Mouse (Mus musculus): ENCODE results near the gene Fem1b. TPM values are rescaled to one million over a fixed set of nuclear protein-coding genes. Genes with fewer than 3 reads are reported as not detected.
A peak's percentile ranks its signal among the peaks of the same experiment; 100 is the strongest.

Fem1b gene
- polyA plus RNA-seq, 1 experiment from 2014 or later: 37.6 TPM

GRCm38 (mm10) chr9:62767464-62767863 is 44.3 kb downstream of the Fem1b start:
- no peak for ATAC-seq (ENCODE audit: insufficient read depth)
- Histone ChIP-seq H3K4me1 (ENCODE audit: insufficient read depth) (0 out of 2 replicates have a peak, but pooled peaks cover 2% of the 10 kb centered on the region), H3K27me3 (ENCODE audit: insufficient read depth, low read length) (no peaks in the 10 kb centered on the region; the same call in 1 of the 2 replicates), H3K4me2 (no peak overlapping the region), H3K36me3 (ENCODE audit: insufficient read depth) (no peaks in the 10 kb centered on the region), H3K27ac (ENCODE audit: low read depth) (no peak overlapping the region), H3K9ac (no peak overlapping the region), H3K9me3 (ENCODE audit: low read depth, low read length) (no peaks in the 10 kb centered on the region), H3K4me3 (ENCODE audit: low read depth, low read length) (no peak overlapping the region)
- whole genome bisulfite sequencing: 33% methylated on average over 17 of the region's 17 CpGs
- peak; percentile 69 for DNase-seq
- TF ChIP-seq CTCF (IDR thresholded peaks at IDR 0.05; ENCODE audit: low read depth): peak; percentile 54

GRCm38 (mm10) chr9:62765346-62765745 is 46.4 kb downstream of the Fem1b start:
- Histone ChIP-seq H3K4me1 (ENCODE audit: insufficient read depth) (0 out of 2 replicates have a peak, but pooled peaks cover 2% of the 10 kb centered on the region), H3K36me3 (ENCODE audit: insufficient read depth) (no peaks in the 10 kb centered on the region), H3K9ac (no peak overlapping the region), H3K9me3 (ENCODE audit: low read depth, low read length) (no peaks in the 10 kb centered on the region), H3K27me3 (ENCODE audit: insufficient read depth, low read length) (no peaks in the 10 kb centered on the region; the same call in 1 of the 2 replicates), H3K27ac (ENCODE audit: low read depth) (no peak overlapping the region), H3K4me2 (no peak overlapping the region), H3K4me3 (ENCODE audit: low read depth, low read length) (no peak overlapping the region)
- TF ChIP-seq CTCF (IDR thresholded peaks at IDR 0.05; ENCODE audit: low read depth): no peak
- WGBS: 72% methylated on average over 4 of the region's 4 CpGs
- ATAC-seq (ENCODE audit: insufficient read depth): no peak
- no peak for DNase-seq

GRCm38 (mm10) chr9:62763478-62763877 is 48.3 kb downstream of the Fem1b start:
- Histone ChIP-seq H3K4me2 (peak overlapping the region; percentile 43), H3K27ac (ENCODE audit: low read depth) (no peak overlapping the region), H3K4me1 (ENCODE audit: insufficient read depth) (0 out of 2 replicates have a peak, but pooled peaks cover 2% of the 10 kb centered on the region), H3K9me3 (ENCODE audit: low read depth, low read length) (no peaks in the 10 kb centered on the region), H3K27me3 (ENCODE audit: insufficient read depth, low read length) (no peaks in the 10 kb centered on the region; the same call in 1 of the 2 replicates), H3K9ac (no peak overlapping the region), H3K36me3 (ENCODE audit: insufficient read depth) (no peaks in the 10 kb centered on the region), H3K4me3 (ENCODE audit: low read depth, low read length) (no peak overlapping the region)
- no peak for TF ChIP-seq CTCF (IDR thresholded peaks at IDR 0.05; ENCODE audit: low read depth)
- ATAC-seq (ENCODE audit: insufficient read depth) (peak; percentile 52), DNase-seq (peak; percentile 58)
- WGBS: 5% methylated on average over 13 of the region's 13 CpGs

- Histone ChIP-seq H3K36me3 (ENCODE audit: insufficient read depth) (no peaks in the 10 kb centered on the region), H3K27ac (ENCODE audit: low read depth) (no peak overlapping the region), H3K4me2 (no peak overlapping the region), H3K4me3 (ENCODE audit: low read depth, low read length) (no peak overlapping the region), H3K9ac (no peak overlapping the region), H3K9me3 (ENCODE audit: low read depth, low read length) (no peaks in the 10 kb centered on the region), H3K27me3 (ENCODE audit: insufficient read depth, low read length) (no peaks in the 10 kb centered on the region; the same call in 1 of the 2 replicates), H3K4me1 (ENCODE audit: insufficient read depth) (0 out of 2 replicates have a peak, but pooled peaks cover 2% of the 10 kb centered on the region)
- TF ChIP-seq CTCF (IDR thresholded peaks at IDR 0.05; ENCODE audit: low read depth): peak; percentile 48
- DNase-seq: peak; percentile 16
- no peak for ATAC-seq (ENCODE audit: insufficient read depth)
- 54% methylated on average over 3 of the region's 3 CpGs for WGBS
Observed at GRCm38 (mm10) chr9:62759601-62760000, 52.1 kb downstream of the Fem1b start.

GRCm38 (mm10) chr9:62758288-62758687 is 53.4 kb downstream of the Fem1b start:
- Histone ChIP-seq H3K9ac (no peak overlapping the region), H3K9me3 (ENCODE audit: low read depth, low read length) (no peaks in the 10 kb centered on the region), H3K36me3 (ENCODE audit: insufficient read depth) (no peaks in the 10 kb centered on the region), H3K4me3 (ENCODE audit: low read depth, low read length) (no peak overlapping the region), H3K27me3 (ENCODE audit: insufficient read depth, low read length) (no peaks in the 10 kb centered on the region), H3K4me1 (ENCODE audit: insufficient read depth) (0 out of 2 replicates have a peak, but pooled peaks cover 1% of the 10 kb centered on the region), H3K4me2 (no peak overlapping the region), H3K27ac (ENCODE audit: low read depth) (no peak overlapping the region)
- 81% methylated on average over 4 of the region's 4 CpGs for WGBS
- DNase-seq (no peak), ATAC-seq (ENCODE audit: insufficient read depth) (no peak)
- no peak for TF ChIP-seq CTCF (IDR thresholded peaks at IDR 0.05; ENCODE audit: low read depth)

- DNase-seq (no peak), ATAC-seq (ENCODE audit: insufficient read depth) (no peak)
- TF ChIP-seq CTCF (IDR thresholded peaks at IDR 0.05; ENCODE audit: low read depth): no peak
- Histone ChIP-seq H3K27ac (ENCODE audit: low read depth) (no peak overlapping the region), H3K36me3 (ENCODE audit: insufficient read depth) (no peaks in the 10 kb centered on the region), H3K4me1 (ENCODE audit: insufficient read depth) (no peaks in the 10 kb centered on the region), H3K9me3 (ENCODE audit: low read depth, low read length) (no peaks in the 10 kb centered on the region), H3K9ac (no peak overlapping the region), H3K4me2 (no peak overlapping the region), H3K27me3 (ENCODE audit: insufficient read depth, low read length) (no peaks in the 10 kb centered on the region), H3K4me3 (ENCODE audit: low read depth, low read length) (no peak overlapping the region)
- 74% methylated on average over 11 of the region's 11 CpGs for WGBS
Observed at GRCm38 (mm10) chr9:62750381-62750780, 61.4 kb downstream of the Fem1b start.

GRCm38 (mm10) chr9:62749666-62750065 is 62.1 kb downstream of the Fem1b start:
- no peak overlapping the region for H3K27ac ChIP-seq (ENCODE audit: low read depth)
- peak; percentile 53 for DNase-seq
- no peaks in the 10 kb centered on the region for H3K9me3 ChIP-seq (ENCODE audit: low read depth, low read length)
- 36% methylated on average over 6 of the region's 6 CpGs for WGBS
- no peak overlapping the region for H3K9ac ChIP-seq
- H3K4me1 ChIP-seq (ENCODE audit: insufficient read depth): no peaks in the 10 kb centered on the region
- TF ChIP-seq CTCF (IDR thresholded peaks at IDR 0.05; ENCODE audit: low read depth): no peak
- H3K4me2 ChIP-seq: no peak overlapping the region
- no peak for ATAC-seq (ENCODE audit: insufficient read depth)
- H3K27me3 ChIP-seq (ENCODE audit: insufficient read depth, low read length): no peaks in the 10 kb centered on the region
- H3K36me3 ChIP-seq (ENCODE audit: insufficient read depth): no peaks in the 10 kb centered on the region
- H3K4me3 ChIP-seq (ENCODE audit: low read depth, low read length): no peak overlapping the region

All from lung, embryonic 14.5 days (tissue).